Mouse (Mus musculus): ENCODE measurements around the gene Msx1. TPM values are rescaled to one million over a fixed set of nuclear protein-coding genes. Genes with fewer than 3 reads are reported as not detected.

Gene Msx1
- polyA plus RNA-seq (2017; shearing (Covaris generic)): not detected

GRCm38 (mm10) chr5:37824461-37824795, at the start of gene Msx1:
Gene Msx1 (minus strand): TSS chr5:37824583.

Other genes starting within 250 kb of the Msx1 start
- gene Stk32b, start 107.4 kb downstream of the Msx1 start, polyA plus RNA-seq (2017; shearing (Covaris generic)): under 1 TPM in 1 of 2 experiments, not detected in 1; 0.50 TPM
- not detected for gene Cytl1, start 89.1 kb downstream of the Msx1 start, polyA plus RNA-seq (2017; shearing (Covaris generic))
- gene Stx18, start 214.2 kb upstream of the Msx1 start, polyA plus RNA-seq (2017; shearing (Covaris generic)): 10 to 100 TPM; 31.6 to 43.9 TPM

Data from activated CD4-positive, CD25-positive, alpha-beta regulatory T cell (primary cell).